14 mouse cellular contexts compared by ENCODE assay signal in the genomic region with DNA sequence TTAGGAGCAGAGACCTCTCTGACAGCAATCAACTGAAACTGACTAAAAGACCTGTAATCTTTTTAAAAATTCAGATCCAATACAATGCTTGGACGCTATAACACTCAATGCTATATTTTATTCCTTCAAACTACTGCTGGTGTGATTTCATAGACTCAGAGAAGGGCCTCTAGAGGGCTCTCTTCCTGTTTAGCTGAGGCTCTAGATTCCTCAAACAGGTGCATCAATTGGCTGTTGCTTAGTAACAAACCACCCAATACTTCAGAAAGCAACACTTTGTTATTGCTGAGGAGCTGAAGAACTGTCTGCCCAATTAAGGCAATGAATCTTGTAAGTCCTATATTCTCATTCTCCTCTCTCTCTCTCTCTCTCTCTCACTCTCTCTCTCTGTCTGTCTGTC. TPM values are rescaled to one million over a fixed set of nuclear protein-coding genes. Genes with fewer than 3 reads are reported as not detected.
A peak's percentile ranks its signal among the peaks of the same experiment; 100 is the strongest.
DNase-seq lines count a peak whose midpoint lies in the region; ATAC-seq and TF ChIP-seq lines count a peak whose summit lies in the region.
"Had no signal": no experiment of that assay in that cellular context is flagged by ENCODE, and none has a peak within 500 bp of the region (broad histone marks: within the 10 kb centered on the region; RNA-seq: fewer than 3 reads in every experiment).

No protein-coding gene starts in this region.

- H3K9me3 ChIP-seq in lung, postnatal 0 days (ENCODE audit: low read length), result no peaks in the 10 kb centered on the region
- H3K9me3 ChIP-seq in E14TG2a.4 (ENCODE audit: low read length), result no peaks in the 10 kb centered on the region
- H3K9me3 ChIP-seq in midbrain, embryonic 15.5 days, result no peaks in the 10 kb centered on the region
- no peaks in the 10 kb centered on the region for H3K9me3 ChIP-seq in kidney, embryonic 15.5 days (replicated peaks)
- H3K9me3 ChIP-seq: heart, embryonic 10.5 days; intestine, embryonic 15.5 days; limb, embryonic 12.5 days; lung, embryonic 15.5 days had no signal

- TF ChIP-seq EP300 in lung, postnatal 0 days (IDR thresholded peaks at IDR 0.05), result no peak

- H3K27ac ChIP-seq in lung, postnatal 0 days (ENCODE audit: low read length), result no peak overlapping the region
- H3K27ac ChIP-seq in midbrain, embryonic 15.5 days, result no peak overlapping the region
- H3K27ac ChIP-seq in kidney, embryonic 15.5 days, result no peak overlapping the region
- H3K27ac ChIP-seq: heart, embryonic 10.5 days; intestine, embryonic 15.5 days; limb, embryonic 12.5 days; lung, embryonic 15.5 days had no signal

- no peak overlapping the region for H3K4me3 ChIP-seq in lung, postnatal 0 days (ENCODE audit: low read depth, low read length)
- no peak overlapping the region for H3K4me3 ChIP-seq in lung, adult 2 months (replicated peaks; ENCODE audit: extremely low read depth, low read depth, low read length)
- no peak overlapping the region for H3K4me3 ChIP-seq in E14TG2a.4 (replicated peaks; ENCODE audit: low read length)
- no peak overlapping the region for H3K4me3 ChIP-seq in midbrain, embryonic 15.5 days
- H3K4me3 ChIP-seq in kidney, embryonic 15.5 days (replicated peaks), result no peak overlapping the region
- H3K4me3 ChIP-seq: erythroblast, embryonic 14.5 days; heart, embryonic 10.5 days; intestine, embryonic 15.5 days; limb, embryonic 12.5 days; lung, embryonic 15.5 days had no signal

- ATAC-seq in lung, postnatal 0 days, result no peak
- ATAC-seq in common myeloid progenitor, adult 5-6 weeks (replicated peaks; ENCODE audit: low read depth, poor library complexity, severe bottlenecking), result peak; percentile 57
- no peak for ATAC-seq in midbrain, embryonic 15.5 days (replicated peaks)
- ATAC-seq in kidney, embryonic 15.5 days (replicated peaks; ENCODE audit: low FRiP score), result no peak
- ATAC-seq: intestine, embryonic 15.5 days; midbrain, embryonic 16.5 days had no signal

- H3K36me3 ChIP-seq in lung, postnatal 0 days (ENCODE audit: insufficient read depth, low read length), result no peaks in the 10 kb centered on the region
- H3K36me3 ChIP-seq in E14TG2a.4 (ENCODE audit: insufficient read depth, low read length), result no peaks in the 10 kb centered on the region
- no peaks in the 10 kb centered on the region for H3K36me3 ChIP-seq in midbrain, embryonic 15.5 days (replicated peaks)
- H3K36me3 ChIP-seq in kidney, embryonic 15.5 days, result no peaks in the 10 kb centered on the region
- H3K36me3 ChIP-seq: heart, embryonic 10.5 days; intestine, embryonic 15.5 days; limb, embryonic 12.5 days; lung, embryonic 15.5 days had no signal

- TF ChIP-seq POLR2A in lung, adult 2 months (IDR thresholded peaks at IDR 0.05; ENCODE audit: borderline replicate concordance, extremely low read depth, low read depth, low read length), result no peak

- WGBS in lung, postnatal 0 days, result 55% methylated on average over 1 of the region's 1 CpGs
- 51% methylated on average over 1 of the region's 1 CpGs for WGBS in lung, adult 2 months
- 56% methylated on average over 1 of the region's 1 CpGs for WGBS in midbrain, embryonic 15.5 days
- WGBS in kidney, embryonic 15.5 days, result 66% methylated on average over 1 of the region's 1 CpGs

- H3K4me2 ChIP-seq in lung, postnatal 0 days (replicated peaks; ENCODE audit: low read depth, low read length), result no peak overlapping the region
- no peak overlapping the region for H3K4me2 ChIP-seq in midbrain, embryonic 15.5 days
- no peak overlapping the region for H3K4me2 ChIP-seq in kidney, embryonic 15.5 days
- H3K4me2 ChIP-seq: intestine, embryonic 15.5 days; limb, embryonic 12.5 days; lung, embryonic 15.5 days had no signal

- no peak for DNase-seq in lung, postnatal 0 days (ENCODE audit: low spot score)
- DNase-seq in lung, adult 2 months, result no peak
- peak; percentile 33 to 63 for DNase-seq in thymus, postnatal 10 days (ENCODE audit: low spot score in 2 of 2)
- DNase-seq: cerebellum, postnatal 14 days had no signal

- H3K9ac ChIP-seq in lung, postnatal 0 days (replicated peaks; ENCODE audit: low read depth), result no peak overlapping the region
- no peak overlapping the region for H3K9ac ChIP-seq in midbrain, embryonic 15.5 days
- no peak overlapping the region for H3K9ac ChIP-seq in kidney, embryonic 15.5 days
- H3K9ac ChIP-seq: intestine, embryonic 15.5 days; limb, embryonic 12.5 days; lung, embryonic 15.5 days had no signal

- 0 out of 2 replicates have a peak, but pooled peaks have one; percentile 2 for TF ChIP-seq CTCF in lung, postnatal 0 days (IDR thresholded peaks at IDR 0.05)
- TF ChIP-seq CTCF in lung, adult 2 months (IDR thresholded peaks at IDR 0.05; ENCODE audit: insufficient read depth, low read length), result no peak
- TF ChIP-seq CTCF in E14TG2a.4 (conservative IDR thresholded peaks at IDR 0.05; ENCODE audit: low read length), result 0 out of 2 replicates have a peak, but pooled peaks have one; percentile 3

- no peaks in the 10 kb centered on the region for H3K27me3 ChIP-seq in lung, postnatal 0 days (replicated peaks; ENCODE audit: insufficient read depth, low read length)
- no peaks in the 10 kb centered on the region for H3K27me3 ChIP-seq in E14TG2a.4 (ENCODE audit: insufficient read depth, low read length)
- H3K27me3 ChIP-seq in midbrain, embryonic 15.5 days (replicated peaks), result no peaks in the 10 kb centered on the region
- no peaks in the 10 kb centered on the region for H3K27me3 ChIP-seq in kidney, embryonic 15.5 days
- H3K27me3 ChIP-seq: intestine, embryonic 15.5 days; limb, embryonic 12.5 days; lung, embryonic 15.5 days had no signal

- no peaks in the 10 kb centered on the region for H3K4me1 ChIP-seq in lung, postnatal 0 days (ENCODE audit: insufficient read depth, low read depth, low read length)
- no peaks in the 10 kb centered on the region; the same call in 1 of the 2 replicates for H3K4me1 ChIP-seq in lung, adult 2 months (ENCODE audit: control insufficient read depth, insufficient read depth, low read length)
- no peaks in the 10 kb centered on the region for H3K4me1 ChIP-seq in E14TG2a.4 (replicated peaks; ENCODE audit: low read depth, low read length)
- no peaks in the 10 kb centered on the region for H3K4me1 ChIP-seq in midbrain, embryonic 15.5 days
- no peaks in the 10 kb centered on the region for H3K4me1 ChIP-seq in kidney, embryonic 15.5 days
- H3K4me1 ChIP-seq: heart, embryonic 10.5 days; intestine, embryonic 15.5 days; limb, embryonic 12.5 days; lung, embryonic 15.5 days had no signal

RNA-seq across cellular contexts. Expression of a gene that starts 30.1 kb away (rescaled TPM):
- polyA plus RNA-seq in lung, postnatal 0 days (2015; fragmentation: Nextera tagmentation; extraction: Ambion mirVana), result 6.0 and 6.8 TPM in 2 replicates
- polyA plus RNA-seq in lung, adult 2 months (2012; rRNA removed), result 9.8 and 13.6 TPM in 2 replicates
- total RNA-seq in common myeloid progenitor, adult 5-6 weeks (2017), result 104 and 126 TPM in 2 replicates
- polyA plus RNA-seq in midbrain, embryonic 15.5 days (2015; fragmentation: Nextera tagmentation; extraction: Ambion mirVana), result 3.6 and 4.2 TPM in 2 replicates
- 4.6 and 4.7 TPM in 2 replicates for polyA plus RNA-seq in kidney, embryonic 15.5 days (2015; fragmentation: Nextera tagmentation; extraction: Ambion mirVana)

Comparison
In these comparisons a context has a peak if more than half of its experiments do, and no peak if none do; other contexts are left out.
1. DNase-seq: peak in thymus, postnatal 10 days (2 of 2); none in lung, postnatal 0 days (single experiment) and lung, adult 2 months (single experiment).